Mouse (Mus musculus) spleen, embryonic (tissue): ENCODE measurements at regions not wholly inside any gene's neighbourhood (a gene's known extent, or its start where the extent isn't known, plus 50 kb on each side); places are given as distances from the start of the nearest gene placed in this dataset.

Experiments used
- CTCF ChIA-PET: fragments of 350-600 bp; sonication (Branson Sonifier 250); formaldehyde crosslinking; loops from one replicate; lab custom pipeline; 2022; lab: Charles Lee

GRCm38 (mm10) chr10:125467503-125467902 is 78.2 kb upstream of the Slc16a7 start:
- CTCF ChIA-PET, result no interaction called here

DNA sequence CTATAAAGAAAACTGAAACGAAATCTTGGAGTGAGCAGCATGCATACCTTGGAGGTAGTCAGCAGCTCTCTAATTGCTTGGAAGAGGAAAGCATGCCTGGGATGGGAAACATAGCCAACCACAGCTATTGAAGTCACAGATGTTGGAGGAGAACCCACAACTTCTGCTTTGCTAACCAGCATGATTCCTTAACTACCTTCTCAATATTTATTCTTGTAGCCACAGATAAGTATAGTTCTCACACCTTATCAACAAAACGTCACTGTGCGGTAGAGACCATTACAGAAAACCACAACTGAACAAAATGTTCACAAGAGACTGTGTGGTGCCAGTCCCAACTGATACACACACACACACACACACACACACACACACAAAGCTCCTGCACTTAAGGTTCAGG is 99.1 kb upstream of the Slc16a7 start:
- CTCF ChIA-PET, result no interaction called here

DNA sequence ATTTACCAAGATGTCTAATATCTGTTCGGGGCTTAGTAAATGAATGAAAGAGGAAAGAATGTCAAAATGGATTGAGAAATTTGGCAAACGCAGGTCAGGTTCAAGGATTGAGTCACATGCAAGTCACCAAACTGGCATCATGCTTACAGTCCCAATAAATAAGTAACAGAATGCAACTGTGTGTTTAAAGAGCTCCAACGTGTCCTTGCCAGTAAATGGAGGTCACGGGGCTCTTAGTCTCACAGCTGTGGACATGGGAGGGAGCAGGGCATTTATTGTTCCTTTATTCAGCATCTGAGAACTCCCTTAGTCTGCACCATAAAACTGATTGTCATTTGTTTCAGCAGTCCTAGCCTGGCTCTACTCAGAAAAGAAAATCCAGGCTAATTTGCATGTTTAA is 101.1 kb upstream of the Slc16a7 start:
- CTCF ChIA-PET, result no interaction called here

- CTCF ChIA-PET, result no interaction called here
Measured at GRCm38 (mm10) chr10:125494489-125494888, 105.2 kb upstream of the Slc16a7 start.

GRCm38 (mm10) chr10:125498347-125498746 is 109.1 kb upstream of the Slc16a7 start:
- CTCF ChIA-PET, result no interaction called here

- CTCF ChIA-PET, result no interaction called here
Measured at GRCm38 (mm10) chr10:125500338-125500737, 111.1 kb upstream of the Slc16a7 start.

DNA sequence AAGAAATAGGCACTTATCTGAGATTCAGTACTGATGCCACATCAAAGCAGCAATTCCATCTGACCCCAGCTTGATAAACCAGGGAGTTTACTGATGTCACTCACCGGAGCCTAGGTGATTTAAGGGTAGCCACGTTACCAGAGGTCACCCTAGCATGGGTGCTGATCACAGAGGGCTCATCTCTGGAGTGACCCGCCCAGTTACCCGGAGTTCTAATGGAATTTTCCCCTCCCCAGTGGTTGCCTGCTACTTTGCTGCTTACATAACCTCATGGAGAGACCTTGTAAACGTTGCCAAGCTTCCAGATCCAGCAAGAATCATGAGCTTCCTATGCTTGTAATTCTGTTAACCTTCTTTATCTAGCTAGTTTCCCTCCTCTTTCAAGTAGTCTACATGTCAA is 125.8 kb upstream of the Slc16a7 start:
- CTCF ChIA-PET, result no interaction called here

- CTCF ChIA-PET, result no interaction called here
Measured at GRCm38 (mm10) chr10:125530876-125531275, 141.6 kb upstream of the Slc16a7 start.

DNA sequence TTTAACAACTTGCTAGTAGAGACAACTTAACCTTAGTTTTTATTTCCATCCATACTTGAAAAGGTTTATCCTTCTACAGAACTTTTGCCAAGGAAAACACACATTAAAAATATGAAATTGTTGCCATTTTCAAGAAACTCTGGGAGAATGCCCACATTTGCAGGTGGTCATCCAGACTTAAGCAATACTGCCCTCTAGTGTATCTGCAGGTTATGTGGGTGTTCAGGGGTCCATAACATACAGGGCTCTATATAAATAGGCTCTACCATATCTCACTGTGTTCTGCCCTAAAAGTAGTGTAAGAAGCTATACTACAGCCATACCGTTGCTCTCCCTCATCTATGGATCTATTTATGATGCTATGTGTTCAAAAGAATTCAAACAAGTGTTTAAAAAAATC is 149.1 kb upstream of the Slc16a7 start:
- CTCF ChIA-PET, result no interaction called here

DNA sequence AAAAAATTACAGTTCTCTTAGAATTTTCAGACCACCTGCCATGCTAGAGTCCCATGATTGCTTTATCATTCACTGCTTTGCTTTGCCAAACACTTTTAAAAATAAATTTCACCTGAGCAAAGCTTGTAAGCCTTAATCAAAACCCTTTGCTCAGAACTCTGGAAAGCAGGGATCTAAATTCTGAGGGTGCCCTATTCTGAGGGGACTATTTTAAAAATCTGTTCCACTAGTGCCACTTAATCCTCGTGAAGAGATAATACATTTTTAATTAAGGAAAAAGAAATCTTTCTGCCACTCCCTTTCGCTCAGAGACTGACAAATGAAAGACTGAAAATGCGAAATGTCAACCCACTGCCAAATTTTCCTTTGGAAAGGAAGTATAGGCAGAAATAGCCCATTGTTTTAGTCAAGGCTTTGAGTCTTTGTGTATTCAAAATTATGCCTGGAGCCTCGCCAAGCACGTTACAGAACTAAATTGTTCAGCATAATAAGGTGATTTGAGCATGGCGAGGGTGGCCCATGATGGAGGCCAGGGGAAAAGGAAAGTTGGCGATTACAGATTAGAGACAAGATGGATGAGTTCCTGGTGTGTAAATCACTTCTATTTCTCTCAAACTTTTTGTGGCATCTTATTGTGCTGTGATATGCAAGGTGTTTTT is 197.4 kb upstream of the Slc16a7 start:
- CTCF ChIA-PET, result no interaction called here

GRCm38 (mm10) chr10:125593006-125593405 is 203.7 kb upstream of the Slc16a7 start:
- CTCF ChIA-PET, result no interaction called here

GRCm38 (mm10) chr10:125607787-125608617 is 218.7 kb upstream of the Slc16a7 start:
- CTCF ChIA-PET, result no interaction called here

DNA sequence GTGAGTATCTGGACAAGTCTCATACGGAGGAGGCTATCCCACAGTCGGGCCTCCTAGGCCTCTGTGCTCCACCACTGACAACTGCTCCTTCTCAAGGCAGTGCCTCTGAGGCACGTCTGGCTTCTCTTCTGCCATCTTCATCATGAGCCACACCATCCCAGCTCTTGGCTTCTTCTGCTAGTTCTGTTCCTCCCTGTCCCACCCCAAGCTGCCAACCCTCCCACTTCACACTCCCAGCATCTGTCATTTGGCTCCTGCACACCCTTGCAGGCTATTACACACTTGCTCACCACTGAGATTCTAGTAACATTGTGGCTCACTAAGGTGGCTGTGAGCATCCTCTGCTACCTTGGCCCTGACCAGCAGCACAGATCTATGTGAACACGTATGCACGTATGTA is 221.1 kb upstream of the Slc16a7 start:
- CTCF ChIA-PET, result no interaction called here

GRCm38 (mm10) chr10:125612773-125613172 is 223.5 kb upstream of the Slc16a7 start:
- CTCF ChIA-PET, result no interaction called here

- CTCF ChIA-PET, result no interaction called here
Measured at GRCm38 (mm10) chr10:125621376-125621775, 232.1 kb upstream of the Slc16a7 start.

DNA sequence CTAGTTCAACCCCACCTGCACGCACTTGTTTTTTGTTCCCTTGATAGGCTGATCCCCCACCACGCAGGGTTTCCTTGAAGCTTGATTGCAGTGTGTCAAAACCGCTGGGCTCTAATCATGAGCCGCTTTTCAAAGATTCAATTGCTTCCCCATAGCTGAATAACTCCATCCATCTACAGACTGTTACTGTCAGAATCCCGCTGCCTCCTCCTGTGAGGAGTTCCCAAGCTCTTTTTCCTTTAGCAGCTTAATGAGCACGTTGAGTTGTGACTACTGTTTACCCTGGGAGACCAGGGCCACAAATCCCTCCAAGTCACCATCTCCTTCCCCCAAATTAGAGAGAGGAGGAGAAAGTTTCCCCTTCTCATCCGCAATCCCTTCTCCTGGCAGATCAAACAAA is 234.6 kb upstream of the Slc16a7 start:
- CTCF ChIA-PET, result no interaction called here

DNA sequence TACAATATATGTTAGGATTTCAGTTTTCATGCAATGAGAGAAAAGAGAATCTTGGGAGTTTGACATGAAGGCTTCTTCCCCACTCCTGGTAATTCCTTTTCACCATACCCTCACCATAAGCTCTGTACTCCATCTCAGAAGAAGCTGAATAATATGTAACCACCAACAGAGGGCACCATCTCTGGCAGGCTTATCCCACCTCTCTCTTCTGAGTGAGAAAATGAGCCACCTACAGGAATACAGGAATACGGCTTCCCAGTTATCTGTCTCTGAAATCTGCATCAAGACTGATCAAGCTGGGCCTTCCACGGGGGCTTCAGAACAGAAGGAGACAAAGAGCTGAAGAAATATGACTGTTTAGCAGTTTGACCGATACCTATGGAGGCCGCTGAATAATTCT is 278.6 kb upstream of the Slc16a7 start:
- CTCF ChIA-PET, result no interaction called here

DNA sequence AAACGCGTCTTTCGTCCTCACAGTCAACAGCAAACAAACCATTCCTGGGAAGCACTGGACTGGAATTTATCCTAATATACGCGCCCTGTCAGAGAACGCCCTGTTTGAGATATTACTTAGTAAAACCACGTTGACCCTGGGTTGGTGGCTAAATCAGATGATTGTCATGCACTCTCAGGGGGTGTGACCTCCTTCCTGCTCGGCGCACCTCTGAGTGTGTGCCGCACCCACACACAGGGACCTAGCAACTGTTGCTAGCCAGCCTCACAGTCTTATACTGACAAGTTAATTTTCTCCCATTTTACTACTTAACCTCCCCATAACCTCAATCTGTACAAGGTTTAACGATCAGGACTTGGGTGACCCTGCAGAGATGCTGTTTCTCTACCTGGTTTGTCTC is 284.4 kb upstream of the Slc16a7 start:
- CTCF ChIA-PET, result no interaction called here

DNA sequence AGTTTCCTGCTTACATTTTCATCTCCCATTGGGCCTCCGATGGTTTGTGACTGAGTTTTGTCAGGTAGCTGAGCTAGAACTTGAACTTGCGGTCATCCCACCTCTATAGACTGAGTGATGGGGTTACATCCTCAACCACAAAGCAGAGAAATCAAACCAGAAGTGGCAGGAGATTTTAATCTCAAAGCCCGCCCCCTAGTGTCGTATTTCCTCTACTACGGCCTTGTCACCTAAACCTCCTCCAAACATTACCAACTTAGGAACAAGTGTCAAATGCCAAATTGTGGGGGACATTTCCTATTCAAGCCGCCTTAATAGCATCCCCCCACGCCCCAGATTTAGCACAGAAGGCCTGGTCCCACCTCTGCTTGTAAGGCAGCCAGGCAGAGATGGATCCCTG is 286.3 kb upstream of the Lrig3 start:
- CTCF ChIA-PET, result no interaction called here

GRCm38 (mm10) chr10:125685130-125685529 is 280.8 kb upstream of the Lrig3 start:
- CTCF ChIA-PET, result no interaction called here

GRCm38 (mm10) chr10:125693505-125693904 is 272.5 kb upstream of the Lrig3 start:
- CTCF ChIA-PET, result no interaction called here

- CTCF ChIA-PET, result no interaction called here
Measured at GRCm38 (mm10) chr10:125696159-125696558, 269.8 kb upstream of the Lrig3 start.

- CTCF ChIA-PET, result no interaction called here
Measured at GRCm38 (mm10) chr10:125725077-125725680, 240.8 kb upstream of the Lrig3 start.
